In the genomic region with DNA sequence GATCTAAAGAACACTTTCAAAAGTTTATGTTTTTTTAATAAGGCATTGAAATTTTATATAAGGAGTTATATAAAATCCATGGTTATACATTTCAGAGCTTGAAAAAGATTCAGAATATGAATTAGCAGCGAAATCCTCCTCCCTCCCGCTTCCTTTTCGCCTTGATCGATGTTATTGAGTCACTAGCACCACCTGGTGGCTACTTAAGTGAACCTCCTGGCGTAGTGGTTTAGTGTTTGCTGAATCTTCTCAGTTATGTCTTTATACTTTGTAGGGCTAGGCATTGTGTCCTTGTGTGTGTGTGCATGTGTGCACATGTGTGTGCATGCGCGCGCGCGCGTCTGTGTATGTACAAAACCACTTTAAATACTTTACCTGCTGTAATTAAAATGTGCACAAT, we compare ENCODE assay signal across 8 mouse cellular contexts. TPM values are rescaled to one million over a fixed set of nuclear protein-coding genes. Genes with fewer than 3 reads are reported as not detected.
DNase-seq lines count a peak whose midpoint lies in the region; ATAC-seq and TF ChIP-seq lines count a peak whose summit lies in the region.

No protein-coding gene starts in this region.

- TF ChIP-seq POLR2A in heart, adult 2 months (IDR thresholded peaks at IDR 0.05; ENCODE audit: insufficient read depth, low read depth, low read length) = no peak

- no peaks in the 10 kb centered on the region for H3K9me3 ChIP-seq in heart, embryonic 11.5 days (replicated peaks; ENCODE audit: control insufficient read depth, low read length)
- no peaks in the 10 kb centered on the region for H3K9me3 ChIP-seq in forebrain, embryonic 14.5 days (replicated peaks; ENCODE audit: control insufficient read depth, low read length)
- H3K9me3 ChIP-seq in hindbrain, postnatal 0 days (ENCODE audit: low read length) = no peaks in the 10 kb centered on the region
- H3K9me3 ChIP-seq in midbrain, embryonic 11.5 days (ENCODE audit: control insufficient read depth, low read length) = no peaks in the 10 kb centered on the region

- no peak overlapping the region for H3K9ac ChIP-seq in heart, adult 2 months (ENCODE audit: low read depth, low read length)
- no peak overlapping the region for H3K9ac ChIP-seq in heart, embryonic 11.5 days (ENCODE audit: low read depth, low read length)
- H3K9ac ChIP-seq in forebrain, embryonic 14.5 days (ENCODE audit: low read length) = no peak overlapping the region
- H3K9ac ChIP-seq in hindbrain, postnatal 0 days (replicated peaks; ENCODE audit: low read length) = no peak overlapping the region
- H3K9ac ChIP-seq in midbrain, embryonic 11.5 days (ENCODE audit: low read length) = no peak overlapping the region

- peak; percentile 10 to 14 for DNase-seq in heart, adult 2 months
- peak; percentile 30 for DNase-seq in c-Kit-positive CD71-positive TER-119-positive erythroid progenitor cells, embryonic 14.5 days (ENCODE audit: low spot score)
- DNase-seq in forebrain, embryonic 14.5 days (ENCODE audit: low spot score) = peak; percentile 91
- peak; percentile 93 for DNase-seq in hindbrain, postnatal 0 days (ENCODE audit: low spot score)
- peak; percentile 36 to 56 for DNase-seq in layer of hippocampus, postnatal 25 days (ENCODE audit: extremely low spot score in 1 of 2, low spot score in 1 of 2)
- DNase-seq in midbrain, embryonic 11.5 days (ENCODE audit: low spot score, missing footprints) = peak; percentile 87
- peak; percentile 45 for DNase-seq in splenic B cell, adult 2 months (ENCODE audit: low read depth, low spot score)

- no peak overlapping the region for H3K27ac ChIP-seq in heart, adult 2 months
- no peak overlapping the region for H3K27ac ChIP-seq in heart, embryonic 11.5 days (ENCODE audit: low read depth, low read length)
- H3K27ac ChIP-seq in forebrain, embryonic 14.5 days (ENCODE audit: low read depth, low read length) = no peak overlapping the region
- no peak overlapping the region for H3K27ac ChIP-seq in hindbrain, postnatal 0 days
- no peak overlapping the region for H3K27ac ChIP-seq in midbrain, embryonic 11.5 days (ENCODE audit: low read depth, low read length)

- no peaks in the 10 kb centered on the region for H3K36me3 ChIP-seq in heart, adult 2 months (ENCODE audit: control insufficient read depth, insufficient read depth, low read length)
- no peaks in the 10 kb centered on the region for H3K36me3 ChIP-seq in heart, embryonic 11.5 days (ENCODE audit: control insufficient read depth, insufficient read depth, low read length)
- no peaks in the 10 kb centered on the region for H3K36me3 ChIP-seq in forebrain, embryonic 14.5 days (ENCODE audit: control insufficient read depth, insufficient read depth, low read length)
- H3K36me3 ChIP-seq in hindbrain, postnatal 0 days (ENCODE audit: insufficient read depth, low read length) = no peaks in the 10 kb centered on the region
- H3K36me3 ChIP-seq in midbrain, embryonic 11.5 days (ENCODE audit: control insufficient read depth, insufficient read depth, low read length) = no peaks in the 10 kb centered on the region
- no peaks in the 10 kb centered on the region for H3K36me3 ChIP-seq in splenic B cell, adult 2 months (ENCODE audit: control insufficient read depth, insufficient read depth, low read length, poor library complexity, severe bottlenecking)

- H3K27me3 ChIP-seq in heart, adult 2 months (ENCODE audit: control insufficient read depth, insufficient read depth, low read length) = no peaks in the 10 kb centered on the region
- no peaks in the 10 kb centered on the region for H3K27me3 ChIP-seq in heart, embryonic 11.5 days (ENCODE audit: control insufficient read depth, insufficient read depth, low read length)
- H3K27me3 ChIP-seq in forebrain, embryonic 14.5 days (replicated peaks; ENCODE audit: control insufficient read depth, insufficient read depth, low read length) = no peaks in the 10 kb centered on the region
- no peaks in the 10 kb centered on the region for H3K27me3 ChIP-seq in hindbrain, postnatal 0 days (ENCODE audit: insufficient read depth, low read length)
- H3K27me3 ChIP-seq in midbrain, embryonic 11.5 days (ENCODE audit: control insufficient read depth, insufficient read depth, low read length) = no peaks in the 10 kb centered on the region
- H3K27me3 ChIP-seq in splenic B cell, adult 2 months (ENCODE audit: control insufficient read depth, insufficient read depth, low read length, poor library complexity, severe bottlenecking) = no peaks in the 10 kb centered on the region

- H3K79me2 ChIP-seq in heart, adult 2 months (replicated peaks; ENCODE audit: control insufficient read depth, insufficient read depth, low read length) = no peaks in the 10 kb centered on the region

- TF ChIP-seq EP300 in heart, adult 2 months (IDR thresholded peaks at IDR 0.05; ENCODE audit: insufficient read depth, low read depth, low read length) = no peak

- 10% methylated on average over 11 of the region's 11 CpGs for WGBS in heart, adult 2 months
- 7% methylated on average over 11 of the region's 11 CpGs for WGBS in heart, embryonic 11.5 days (ENCODE audit: insufficient replicate concordance)
- WGBS in forebrain, embryonic 14.5 days = 8% methylated on average over 11 of the region's 11 CpGs
- WGBS in hindbrain, postnatal 0 days = 4% methylated on average over 11 of the region's 11 CpGs
- 7% methylated on average over 11 of the region's 11 CpGs for WGBS in midbrain, embryonic 11.5 days

- no peak overlapping the region for H3K4me3 ChIP-seq in heart, adult 2 months
- no peak overlapping the region for H3K4me3 ChIP-seq in heart, embryonic 11.5 days (ENCODE audit: low read depth, low read length)
- no peak overlapping the region for H3K4me3 ChIP-seq in forebrain, embryonic 14.5 days (ENCODE audit: low read depth, low read length)
- no peak overlapping the region for H3K4me3 ChIP-seq in hindbrain, postnatal 0 days (ENCODE audit: low read length)
- H3K4me3 ChIP-seq in midbrain, embryonic 11.5 days (ENCODE audit: low read depth, low read length) = no peak overlapping the region

- no peak; the same call in 1 of the 2 replicates for ATAC-seq in heart, embryonic 11.5 days (replicated peaks; ENCODE audit: insufficient number of reproducible peaks, low FRiP score, low TSS enrichment)
- peak; percentile 88 for ATAC-seq in forebrain, embryonic 14.5 days
- ATAC-seq in hindbrain, postnatal 0 days = peak; percentile 85
- peak; percentile 87 for ATAC-seq in midbrain, embryonic 11.5 days (ENCODE audit: low FRiP score)

- peak; percentile 86 for TF ChIP-seq CTCF in heart, adult 2 months (IDR thresholded peaks at IDR 0.05)
- TF ChIP-seq CTCF in hindbrain, postnatal 0 days (IDR thresholded peaks at IDR 0.05; ENCODE audit: low read depth) = peak; percentile 91

- H3K4me2 ChIP-seq in heart, embryonic 11.5 days = no peak overlapping the region
- H3K4me2 ChIP-seq in forebrain, embryonic 14.5 days (ENCODE audit: low read length) = no peak overlapping the region
- no peak overlapping the region for H3K4me2 ChIP-seq in hindbrain, postnatal 0 days (ENCODE audit: low read depth, low read length)
- H3K4me2 ChIP-seq in midbrain, embryonic 11.5 days = no peak overlapping the region

- intact Hi-C loops in heart, adult 2 months (cut with DNase I) = loop anchor here (1.0 to 2.0 kb wide), 2 partner anchors 242 to 502 kb away; no protein-coding TSS in a partner anchor

- H3K4me1 ChIP-seq in heart, adult 2 months (ENCODE audit: control insufficient read depth, insufficient read depth, low read length) = no peaks in the 10 kb centered on the region
- no peaks in the 10 kb centered on the region for H3K4me1 ChIP-seq in heart, embryonic 11.5 days (ENCODE audit: control insufficient read depth, insufficient read depth, low read length)
- no peaks in the 10 kb centered on the region for H3K4me1 ChIP-seq in forebrain, embryonic 14.5 days (ENCODE audit: control insufficient read depth, insufficient read depth, low read length)
- no peaks in the 10 kb centered on the region for H3K4me1 ChIP-seq in hindbrain, postnatal 0 days (ENCODE audit: insufficient read depth, low read length)
- no peaks in the 10 kb centered on the region for H3K4me1 ChIP-seq in midbrain, embryonic 11.5 days (ENCODE audit: control insufficient read depth, insufficient read depth, low read length)

RNA-seq across cellular contexts. Expression of a gene that starts 14.9 kb away (rescaled TPM):
- not detected for total RNA-seq in heart, adult 2 months (2021)
- polyA plus RNA-seq in heart, adult 2 months (2012; rRNA removed) = not detected in 2 replicates
- polyA plus RNA-seq in heart, embryonic 11.5 days (2014; fragmentation: Nextera tagmentation; extraction: Ambion mirVana) = not detected in 2 replicates
- not detected in 2 replicates for polyA plus RNA-seq in forebrain, embryonic 14.5 days (2014; fragmentation: Nextera tagmentation; extraction: Ambion mirVana)
- total RNA-seq in hindbrain, postnatal 0 days (2014; rRNA removed) = not detected in 2 replicates
- polyA plus RNA-seq in hindbrain, postnatal 0 days (2015; fragmentation: Nextera tagmentation; extraction: Ambion mirVana) = not detected in 2 replicates
- not detected for total RNA-seq in layer of hippocampus, postnatal 25 days (2021)
- not detected in 2 replicates for polyA plus RNA-seq in midbrain, embryonic 11.5 days (2014; fragmentation: Nextera tagmentation; extraction: Ambion mirVana)

RNA-seq across cellular contexts. Expression of a gene that starts 36.0 kb away (rescaled TPM):
- not detected for total RNA-seq in heart, adult 2 months (2021)
- polyA plus RNA-seq in heart, adult 2 months (2012; rRNA removed) = not detected in 2 replicates
- not detected in 2 replicates for polyA plus RNA-seq in heart, embryonic 11.5 days (2014; fragmentation: Nextera tagmentation; extraction: Ambion mirVana)
- polyA plus RNA-seq in forebrain, embryonic 14.5 days (2014; fragmentation: Nextera tagmentation; extraction: Ambion mirVana) = not detected in 2 replicates
- not detected in 2 replicates for total RNA-seq in hindbrain, postnatal 0 days (2014; rRNA removed)
- not detected in 2 replicates for polyA plus RNA-seq in hindbrain, postnatal 0 days (2015; fragmentation: Nextera tagmentation; extraction: Ambion mirVana)
- not detected for total RNA-seq in layer of hippocampus, postnatal 25 days (2021)
- not detected in 2 replicates for polyA plus RNA-seq in midbrain, embryonic 11.5 days (2014; fragmentation: Nextera tagmentation; extraction: Ambion mirVana)

RNA-seq across cellular contexts. Expression of a gene that starts 59.1 kb away (rescaled TPM):
- total RNA-seq in heart, adult 2 months (2021) = not detected
- polyA plus RNA-seq in heart, adult 2 months (2012; rRNA removed) = not detected in 2 replicates
- not detected in 2 replicates for polyA plus RNA-seq in heart, embryonic 11.5 days (2014; fragmentation: Nextera tagmentation; extraction: Ambion mirVana)
- not detected in 2 replicates for polyA plus RNA-seq in forebrain, embryonic 14.5 days (2014; fragmentation: Nextera tagmentation; extraction: Ambion mirVana)
- total RNA-seq in hindbrain, postnatal 0 days (2014; rRNA removed) = not detected in 2 replicates
- not detected in 2 replicates for polyA plus RNA-seq in hindbrain, postnatal 0 days (2015; fragmentation: Nextera tagmentation; extraction: Ambion mirVana)
- not detected for total RNA-seq in layer of hippocampus, postnatal 25 days (2021)
- polyA plus RNA-seq in midbrain, embryonic 11.5 days (2014; fragmentation: Nextera tagmentation; extraction: Ambion mirVana) = not detected in 2 replicates

Comparison
In these comparisons a context has a peak if more than half of its experiments do, and no peak if none do; other contexts are left out.
1. DNase-seq: peak in every context shown above with its lines; median percentile 93 in hindbrain, postnatal 0 days; 91 in forebrain, embryonic 14.5 days; 87 in midbrain, embryonic 11.5 days; 46 in layer of hippocampus, postnatal 25 days; 45 in splenic B cell, adult 2 months; 30 in c-Kit-positive CD71-positive TER-119-positive erythroid progenitor cells, embryonic 14.5 days; 12 in heart, adult 2 months.